Mouse (Mus musculus) MEL (cell line): ENCODE results near the gene Psme2. TPM values are rescaled to one million over a fixed set of nuclear protein-coding genes. Genes with fewer than 3 reads are reported as not detected.

ENCODE experiments used
- DNase-seq: peaks from one replicate; pipeline ENCODE4 v3.0.0; 2011; ENCODE audit warnings: low read depth, low spot score
- H3K27ac ChIP-seq: 2 replicates; pipeline ENCODE4 v1.5.1; 2012; ENCODE audit warnings: low read depth, mild to moderate bottlenecking, control low read depth, low read length, moderate library complexity; ENCODE audit not compliant: control insufficient read depth
- H3K27me3 ChIP-seq, 2 experiments: fragments of 150-350 bp in 1 of 2; sonication (generic) in 1 of 2; 2 replicates each; pipeline ENCODE4 v1.6.1; 2012; ENCODE audit warnings: low read length in 2 of 2, mild to moderate bottlenecking in 2 of 2, improper control_type of control experiment in 1 of 2, moderate library complexity in 1 of 2; ENCODE audit not compliant: insufficient read depth in 2 of 2, control insufficient read depth in 1 of 2
- H3K36me3 ChIP-seq, 2 experiments: 2 replicates each; pipeline ENCODE4 v1.6.1; 2012 to 2014; ENCODE audit warnings: low read length in 2 of 2, improper control_type of control experiment in 1 of 2, inconsistent platforms in 1 of 2, mild to moderate bottlenecking in 1 of 2; ENCODE audit not compliant: insufficient read depth in 2 of 2, control insufficient read depth in 1 of 2
- H3K4me1 ChIP-seq, 2 experiments: fragments of 150-350 bp in 1 of 2; sonication (generic) in 1 of 2; 2 replicates each; pipeline ENCODE4 v1.6.1; 2012; ENCODE audit warnings: low read length in 2 of 2, improper control_type of control experiment in 1 of 2, mild to moderate bottlenecking in 1 of 2; ENCODE audit not compliant: insufficient read depth in 2 of 2, control insufficient read depth in 1 of 2
- H3K4me3 ChIP-seq, 2 experiments: fragments of 150-350 bp in 1 of 2; sonication (generic) in 1 of 2; 2 replicates each; pipeline ENCODE4 v1.5.1; 2012; ENCODE audit warnings: low read depth in 2 of 2, low read length in 2 of 2, mild to moderate bottlenecking in 2 of 2, moderate library complexity in 2 of 2, control low read depth in 1 of 2, improper control_type of control experiment in 1 of 2; ENCODE audit not compliant: control insufficient read depth in 1 of 2, insufficient read depth in 1 of 2
- H3K79me2 ChIP-seq: 2 replicates; pipeline ENCODE4 v1.6.1; 2012; ENCODE audit warnings: mild to moderate bottlenecking, low read length, moderate library complexity; ENCODE audit not compliant: control insufficient read depth, poor library complexity, insufficient read depth
- H3K9ac ChIP-seq: 2 replicates; pipeline ENCODE4 v1.6.1; 2012; ENCODE audit warnings: low read depth, mild to moderate bottlenecking, control low read depth, low read length, moderate library complexity; ENCODE audit not compliant: control insufficient read depth, poor library complexity, severe bottlenecking
- H3K9me3 ChIP-seq: fragments of 150-350 bp; sonication (generic); replicated peaks from 2 replicates; pipeline ENCODE4 v1.6.1; 2012; ENCODE audit warnings: mild to moderate bottlenecking, low read length, improper control_type of control experiment, moderate library complexity; ENCODE audit not compliant: insufficient read depth
- CHD2 ChIP-seq: IDR thresholded peaks from 2 replicates; pipeline ENCODE4 v1.6.1; 2011; ENCODE audit warnings: low read length, improper control_type of control experiment
- CTCF ChIP-seq, 3 experiments: IDR thresholded peaks in 2 of 3; conservative IDR thresholded peaks in 1 of 3; 2 replicates each; pipeline ENCODE4 v1.5.1; 2011 to 2012; ENCODE audit warnings: low read length in 3 of 3, low read depth in 2 of 3, mild to moderate bottlenecking in 2 of 3, improper control_type of control experiment in 1 of 3, inconsistent platforms in 1 of 3, mixed read lengths in 1 of 3, moderate library complexity in 1 of 3; ENCODE audit not compliant: control insufficient read depth in 1 of 3, insufficient read depth in 1 of 3, poor library complexity in 1 of 3, severe bottlenecking in 1 of 3
- E2F4 ChIP-seq: IDR thresholded peaks from 2 replicates; pipeline ENCODE4 v1.6.1; 2011; ENCODE audit warnings: low read depth, low read length, improper control_type of control experiment, borderline replicate concordance
- ETS1 ChIP-seq: IDR thresholded peaks from 2 replicates; pipeline ENCODE4 v1.6.1; 2012; ENCODE audit warnings: low read depth, mild to moderate bottlenecking, inconsistent platforms, low read length, improper control_type of control experiment, moderate library complexity
- GABPA ChIP-seq: IDR thresholded peaks from 2 replicates; pipeline ENCODE4 v1.6.1; 2012; ENCODE audit warnings: low read depth, mild to moderate bottlenecking, inconsistent platforms, low read length, improper control_type of control experiment, moderate library complexity
- GATA1 ChIP-seq: IDR thresholded peaks from 2 replicates; pipeline ENCODE4 v1.6.1; 2011; ENCODE audit warnings: low read depth, low read length, improper control_type of control experiment
- HCFC1 ChIP-seq: IDR thresholded peaks from 2 replicates; pipeline ENCODE4 v1.6.1; 2012; ENCODE audit warnings: low read depth, mild to moderate bottlenecking, inconsistent platforms, low read length, improper control_type of control experiment, moderate library complexity
- MAX ChIP-seq: IDR thresholded peaks from 2 replicates; pipeline ENCODE4 v1.6.1; 2011; ENCODE audit warnings: low read length, improper control_type of control experiment
- MXI1 ChIP-seq: IDR thresholded peaks from 2 replicates; pipeline ENCODE4 v1.6.1; 2011; ENCODE audit warnings: mild to moderate bottlenecking, low read depth, low read length, improper control_type of control experiment
- POLR2A ChIP-seq, 2 experiments: IDR thresholded peaks; 2 replicates each; pipeline ENCODE4 v1.6.1; 2011 to 2012; ENCODE audit warnings: low read length in 2 of 2, mild to moderate bottlenecking in 2 of 2, control low read depth in 1 of 2, improper control_type of control experiment in 1 of 2, low read depth in 1 of 2, moderate library complexity in 1 of 2; ENCODE audit not compliant: control insufficient read depth in 1 of 2, insufficient read depth in 1 of 2, poor library complexity in 1 of 2
- POLR2AphosphoS2 ChIP-seq: IDR thresholded peaks from 2 replicates; pipeline ENCODE4 v1.6.1; 2011; ENCODE audit warnings: low read length, improper control_type of control experiment
- POLR2AphosphoS5 ChIP-seq: IDR thresholded peaks from 2 replicates; pipeline ENCODE4 v1.6.1; 2012; ENCODE audit warnings: low read depth, borderline replicate concordance, mild to moderate bottlenecking, inconsistent platforms, low read length, moderate library complexity, mixed read lengths
- RCOR1 ChIP-seq: IDR thresholded peaks from 2 replicates; pipeline ENCODE4 v1.6.1; 2012; ENCODE audit warnings: low read depth, mild to moderate bottlenecking, inconsistent platforms, low read length, improper control_type of control experiment
- SIN3A ChIP-seq: IDR thresholded peaks from 2 replicates; pipeline ENCODE4 v1.6.1; 2012; ENCODE audit warnings: low read length, improper control_type of control experiment, inconsistent platforms
- TAL1 ChIP-seq: IDR thresholded peaks from 2 replicates; pipeline ENCODE4 v1.6.1; 2012; ENCODE audit warnings: mild to moderate bottlenecking, inconsistent platforms, low read length, moderate library complexity, mixed read lengths
- TBP ChIP-seq: IDR thresholded peaks from 2 replicates; pipeline ENCODE4 v1.8.0; 2011; ENCODE audit warnings: low read depth, low read length, improper control_type of control experiment
- TCF12 ChIP-seq: IDR thresholded peaks from 2 replicates; pipeline ENCODE4 v1.6.1; 2014; ENCODE audit warnings: low read depth, mild to moderate bottlenecking, inconsistent platforms, low read length, improper control_type of control experiment, moderate library complexity
- UBTF ChIP-seq: IDR thresholded peaks from 2 replicates; pipeline ENCODE4 v1.6.1; 2012; ENCODE audit warnings: low read depth, mild to moderate bottlenecking, inconsistent platforms, low read length, improper control_type of control experiment, moderate library complexity, borderline replicate concordance; ENCODE audit not compliant: insufficient read depth
- ZC3H11A ChIP-seq: IDR thresholded peaks from 2 replicates; pipeline ENCODE4 v1.6.1; 2012; ENCODE audit warnings: low read depth, mild to moderate bottlenecking, inconsistent platforms, low read length, improper control_type of control experiment
- ZKSCAN1 ChIP-seq: IDR thresholded peaks from 2 replicates; pipeline ENCODE4 v1.6.1; 2012; ENCODE audit warnings: low read depth, mild to moderate bottlenecking, inconsistent platforms, low read length, improper control_type of control experiment, moderate library complexity
- ZMIZ1 ChIP-seq: IDR thresholded peaks from 2 replicates; pipeline ENCODE4 v1.6.1; 2012; ENCODE audit warnings: low read depth, mild to moderate bottlenecking, inconsistent platforms, low read length, improper control_type of control experiment, moderate library complexity
- polyA plus RNA-seq, 2 experiments: library from polyadenylated mRNA; stranded (reverse) in 1 of 2; unstranded in 1 of 2; fragments of >175 nt in 1 of 2; fragments of >200 nt in 1 of 2; gene quantifications; 2 replicates each; pipeline versions ENCODE4 v1.2.1 to v1.2.4; 2012; ENCODE audit warnings: low replicate concordance in 2 of 2, low read depth in 1 of 2; ENCODE audit not compliant: insufficient read length in 2 of 2, insufficient read depth in 1 of 2, missing spikeins in 1 of 2
- total RNA-seq: library from RNA; depleted of rRNA; stranded (reverse); fragments of 300-350 nt; gene quantifications from 2 replicates; pipeline ENCODE4 v1.2.3, GENCODE M21; 2012

Gene Psme2
- total and polyA plus RNA-seq, 3 experiments = 143 to 231 TPM; not detected in 1

DNA sequence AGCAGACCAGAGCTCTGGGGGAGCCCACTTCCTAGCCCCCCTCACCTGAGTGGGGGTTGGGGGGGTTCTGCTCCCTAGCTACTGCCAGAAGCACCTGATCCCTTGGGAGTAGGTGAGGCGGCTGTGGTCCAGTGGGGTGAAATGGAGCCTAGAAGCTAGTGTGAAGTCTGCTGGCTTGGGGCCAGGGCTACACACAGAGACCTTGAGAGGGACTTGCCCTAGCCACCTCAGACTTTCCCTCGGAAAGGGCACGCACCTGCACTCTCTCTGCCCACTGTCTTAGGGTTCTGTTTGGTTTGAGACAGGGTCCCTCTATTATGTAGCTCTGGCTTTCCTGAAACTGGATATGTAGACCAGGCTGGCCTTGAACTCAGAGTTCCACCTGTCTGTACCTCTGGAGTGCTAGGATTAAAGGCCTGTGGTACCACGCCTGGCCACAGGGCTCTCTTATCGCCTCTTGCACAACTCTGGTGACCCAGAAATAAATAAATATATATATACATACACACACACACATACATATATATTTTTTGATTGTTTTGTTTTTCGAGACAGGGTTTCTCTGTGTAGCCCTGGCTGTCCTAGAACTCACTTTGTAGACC lies 12.1 kb downstream of the Psme2 start:
- peaks cover 6% of the 10 kb centered on the region for H3K79me2 ChIP-seq
- peak overlapping the region; percentile 88 to 93 for H3K4me3 ChIP-seq
- peak overlapping the region; percentile 93 for H3K9ac ChIP-seq
- H3K27ac ChIP-seq = peak overlapping the region; percentile 48
- H3K36me3 ChIP-seq = peaks cover 0 to 12% of the 10 kb centered on the region in 2 experiments; a peak in 2 of 4 replicates
- H3K27me3 ChIP-seq = no peaks in the 10 kb centered on the region
- H3K9me3 ChIP-seq = no peaks in the 10 kb centered on the region
- no peak for TF ChIP-seq ZMIZ1
- no peak for TF ChIP-seq POLR2AphosphoS5
- 0 out of 2 replicates have a peak, but pooled peaks have one; percentile 15 for TF ChIP-seq GATA1
- TF ChIP-seq POLR2A (IDR thresholded peaks at IDR 0.05; ENCODE audit: control insufficient read depth in 1 of 2, insufficient read depth in 1 of 2, low read depth in 1 of 2, low read length in 2 of 2, poor library complexity in 1 of 2) = no peak
- TF ChIP-seq HCFC1 = no peak
- no peak for TF ChIP-seq GABPA
- 0 out of 2 replicates have a peak, but pooled peaks have one; percentile 17 for TF ChIP-seq TAL1
- TF ChIP-seq MXI1 = no peak; the same call in 1 of the 2 replicates
- TF ChIP-seq CTCF (IDR thresholded peaks at IDR 0.05 in 2 of 3, conservative IDR thresholded peaks at IDR 0.05 in 1 of 3; ENCODE audit: control insufficient read depth in 1 of 3, insufficient read depth in 1 of 3, low read depth in 2 of 3, low read length in 3 of 3, poor library complexity in 1 of 3, severe bottlenecking in 1 of 3) = peak in 1 of 3 experiments; percentile 12; a peak in 2 of 6 replicates
- no peak for TF ChIP-seq POLR2AphosphoS2
- no peak for TF ChIP-seq ETS1
- peak; percentile 21; the same call in 1 of the 2 replicates for TF ChIP-seq TCF12
- TF ChIP-seq SIN3A = peak; percentile 40; the same call in 1 of the 2 replicates
- TF ChIP-seq E2F4 = no peak
- no peak for TF ChIP-seq ZC3H11A
- no peak for TF ChIP-seq UBTF
- no peak for TF ChIP-seq MAX
- TF ChIP-seq TBP = no peak
- TF ChIP-seq RCOR1 = no peak
- no peak for TF ChIP-seq ZKSCAN1
- TF ChIP-seq CHD2 = no peak
- H3K4me1 ChIP-seq = peaks cover 3 to 18% of the 10 kb centered on the region in 2 experiments
- peak; percentile 77 for DNase-seq
